Mouse (Mus musculus): Measurements from ENCODE around the gene 2210408I21Rik. TPM values are rescaled to one million over a fixed set of nuclear protein-coding genes. Genes with fewer than 3 reads are reported as not detected.

The 2210408I21Rik gene
- total RNA-seq, 1 experiment = 7.6 TPM

GRCm38 (mm10) chr13:77342097-77342496 lies 206.8 kb downstream of the 2210408I21Rik start:
- Histone ChIP-seq H3K9me3 (ENCODE audit: control insufficient read depth, insufficient read depth, low read depth, low read length) (no peaks in the 10 kb centered on the region), H3K4me3 (ENCODE audit: insufficient read depth in 1 of 2, low read depth in 1 of 2, low read length in 2 of 2, poor library complexity in 1 of 2, severe bottlenecking in 1 of 2) (no peak overlapping the region), H3K4me1 (ENCODE audit: control insufficient read depth in 2 of 2, insufficient read depth in 2 of 2, low read length in 2 of 2, poor library complexity in 1 of 2) (no peaks in the 10 kb centered on the region), H3K9ac (ENCODE audit: insufficient read depth, low read depth, low read length, poor library complexity, severe bottlenecking) (no peak overlapping the region), H3K27ac (ENCODE audit: insufficient read depth, low read depth, low read length, poor library complexity, severe bottlenecking) (no peak overlapping the region), H3K36me3 (ENCODE audit: control insufficient read depth, insufficient read depth, low read length, poor library complexity, severe bottlenecking) (no peaks in the 10 kb centered on the region)
- in situ Hi-C loops (cut with MboI; ENCODE audit: low sequenced_read_pairs in 2 of 2, unreplicated experiment in 2 of 2) = no loop called here
- no peak for DNase-seq (ENCODE audit: low read depth, low spot score)
- TF ChIP-seq ZC3H11A (IDR thresholded peaks at IDR 0.05; ENCODE audit: borderline replicate concordance, low read depth, low read length) (no peak), CHD2 (IDR thresholded peaks at IDR 0.05; ENCODE audit: low read depth, low read length) (no peak), ZNF384 (IDR thresholded peaks at IDR 0.05; ENCODE audit: low read depth, low read length) (no peak)

- in situ Hi-C loops (cut with MboI; ENCODE audit: low sequenced_read_pairs in 2 of 2, unreplicated experiment in 2 of 2) = no loop called here
- TF ChIP-seq HCFC1 (IDR thresholded peaks at IDR 0.05; ENCODE audit: borderline replicate concordance, insufficient read depth, low read length) (no peak), CHD2 (IDR thresholded peaks at IDR 0.05; ENCODE audit: low read depth, low read length) (no peak), ZC3H11A (IDR thresholded peaks at IDR 0.05; ENCODE audit: borderline replicate concordance, low read depth, low read length) (no peak), MAFK (IDR thresholded peaks at IDR 0.05; ENCODE audit: insufficient read depth, low read depth, low read length) (no peak), ZNF384 (IDR thresholded peaks at IDR 0.05; ENCODE audit: low read depth, low read length) (no peak)
- H3K4me1 ChIP-seq (ENCODE audit: control insufficient read depth in 2 of 2, insufficient read depth in 2 of 2, low read length in 2 of 2, poor library complexity in 1 of 2) = no peaks in the 10 kb centered on the region
These were observed 250.2 kb downstream of the 2210408I21Rik start for GRCm38 (mm10) chr13:77385448-77385970.

GRCm38 (mm10) chr13:77386001-77386400 lies 250.7 kb downstream of the 2210408I21Rik start:
- Histone ChIP-seq H3K4me1 (ENCODE audit: control insufficient read depth in 2 of 2, insufficient read depth in 2 of 2, low read length in 2 of 2, poor library complexity in 1 of 2) (no peaks in the 10 kb centered on the region), H3K9me3 (ENCODE audit: control insufficient read depth, insufficient read depth, low read depth, low read length) (no peaks in the 10 kb centered on the region), H3K27ac (ENCODE audit: insufficient read depth, low read depth, low read length, poor library complexity, severe bottlenecking) (no peak overlapping the region), H3K36me3 (ENCODE audit: control insufficient read depth, insufficient read depth, low read length, poor library complexity, severe bottlenecking) (no peaks in the 10 kb centered on the region), H3K9ac (ENCODE audit: insufficient read depth, low read depth, low read length, poor library complexity, severe bottlenecking) (no peak overlapping the region), H3K4me3 (ENCODE audit: insufficient read depth in 1 of 2, low read depth in 1 of 2, low read length in 2 of 2, poor library complexity in 1 of 2, severe bottlenecking in 1 of 2) (no peak overlapping the region)
- TF ChIP-seq HCFC1 (IDR thresholded peaks at IDR 0.05; ENCODE audit: borderline replicate concordance, insufficient read depth, low read length) (no peak), MAFK (IDR thresholded peaks at IDR 0.05; ENCODE audit: insufficient read depth, low read depth, low read length) (no peak), ZC3H11A (IDR thresholded peaks at IDR 0.05; ENCODE audit: borderline replicate concordance, low read depth, low read length) (no peak), CHD2 (IDR thresholded peaks at IDR 0.05; ENCODE audit: low read depth, low read length) (no peak), ZNF384 (IDR thresholded peaks at IDR 0.05; ENCODE audit: low read depth, low read length) (no peak)
- in situ Hi-C loops (cut with MboI; ENCODE audit: low sequenced_read_pairs in 2 of 2, unreplicated experiment in 2 of 2) = no loop called here
- DNase-seq (ENCODE audit: low read depth, low spot score) = no peak

More at GRCm38 (mm10) chr13:77385448-77385970, 250.2 kb downstream of the 2210408I21Rik start:
- Histone ChIP-seq H3K9me3 (ENCODE audit: control insufficient read depth, insufficient read depth, low read depth, low read length) (no peaks in the 10 kb centered on the region), H3K9ac (ENCODE audit: insufficient read depth, low read depth, low read length, poor library complexity, severe bottlenecking) (no peak overlapping the region), H3K36me3 (ENCODE audit: control insufficient read depth, insufficient read depth, low read length, poor library complexity, severe bottlenecking) (no peaks in the 10 kb centered on the region), H3K4me3 (ENCODE audit: insufficient read depth in 1 of 2, low read depth in 1 of 2, low read length in 2 of 2, poor library complexity in 1 of 2, severe bottlenecking in 1 of 2) (no peak overlapping the region), H3K27ac (ENCODE audit: insufficient read depth, low read depth, low read length, poor library complexity, severe bottlenecking) (no peak overlapping the region)
- DNase-seq (ENCODE audit: low read depth, low spot score) = no peak

- H3K4me1 ChIP-seq (ENCODE audit: control insufficient read depth in 2 of 2, insufficient read depth in 2 of 2, low read length in 2 of 2, poor library complexity in 1 of 2) = no peaks in the 10 kb centered on the region
- no peak overlapping the region for H3K27ac ChIP-seq (ENCODE audit: insufficient read depth, low read depth, low read length, poor library complexity, severe bottlenecking)
- in situ Hi-C loops (cut with MboI; ENCODE audit: low sequenced_read_pairs in 2 of 2, unreplicated experiment in 2 of 2) = no loop called here
- TF ChIP-seq ZNF384 (IDR thresholded peaks at IDR 0.05; ENCODE audit: low read depth, low read length) = no peak
- TF ChIP-seq ZC3H11A (IDR thresholded peaks at IDR 0.05; ENCODE audit: borderline replicate concordance, low read depth, low read length) = no peak
- H3K9ac ChIP-seq (ENCODE audit: insufficient read depth, low read depth, low read length, poor library complexity, severe bottlenecking) = no peak overlapping the region
- H3K9me3 ChIP-seq (ENCODE audit: control insufficient read depth, insufficient read depth, low read depth, low read length) = no peaks in the 10 kb centered on the region
- H3K4me3 ChIP-seq (ENCODE audit: insufficient read depth in 1 of 2, low read depth in 1 of 2, low read length in 2 of 2, poor library complexity in 1 of 2, severe bottlenecking in 1 of 2) = no peak overlapping the region
- DNase-seq (ENCODE audit: low read depth, low spot score) = no peak
- H3K36me3 ChIP-seq (ENCODE audit: control insufficient read depth, insufficient read depth, low read length, poor library complexity, severe bottlenecking) = no peaks in the 10 kb centered on the region
These were observed 252.8 kb downstream of the 2210408I21Rik start for GRCm38 (mm10) chr13:77388148-77388547.

GRCm38 (mm10) chr13:77389209-77389608 lies 253.9 kb downstream of the 2210408I21Rik start:
- H3K36me3 ChIP-seq (ENCODE audit: control insufficient read depth, insufficient read depth, low read length, poor library complexity, severe bottlenecking) = no peaks in the 10 kb centered on the region
- no peak overlapping the region for H3K27ac ChIP-seq (ENCODE audit: insufficient read depth, low read depth, low read length, poor library complexity, severe bottlenecking)
- no peak for DNase-seq (ENCODE audit: low read depth, low spot score)
- no peak overlapping the region for H3K9ac ChIP-seq (ENCODE audit: insufficient read depth, low read depth, low read length, poor library complexity, severe bottlenecking)
- no peaks in the 10 kb centered on the region for H3K9me3 ChIP-seq (ENCODE audit: control insufficient read depth, insufficient read depth, low read depth, low read length)
- in situ Hi-C loops (cut with MboI; ENCODE audit: low sequenced_read_pairs in 2 of 2, unreplicated experiment in 2 of 2) = no loop called here
- H3K4me3 ChIP-seq (ENCODE audit: insufficient read depth in 1 of 2, low read depth in 1 of 2, low read length in 2 of 2, poor library complexity in 1 of 2, severe bottlenecking in 1 of 2) = no peak overlapping the region
- no peaks in the 10 kb centered on the region for H3K4me1 ChIP-seq (ENCODE audit: control insufficient read depth in 2 of 2, insufficient read depth in 2 of 2, low read length in 2 of 2, poor library complexity in 1 of 2)
- no peak for TF ChIP-seq HCFC1 (IDR thresholded peaks at IDR 0.05; ENCODE audit: borderline replicate concordance, insufficient read depth, low read length)
